Mouse (Mus musculus): ENCODE data around the gene Cyp4f39. TPM values are rescaled to one million over a fixed set of nuclear protein-coding genes. Genes with fewer than 3 reads are reported as not detected.

The Cyp4f39 gene
- total and polyA plus RNA-seq, 3 experiments = not detected

DNA sequence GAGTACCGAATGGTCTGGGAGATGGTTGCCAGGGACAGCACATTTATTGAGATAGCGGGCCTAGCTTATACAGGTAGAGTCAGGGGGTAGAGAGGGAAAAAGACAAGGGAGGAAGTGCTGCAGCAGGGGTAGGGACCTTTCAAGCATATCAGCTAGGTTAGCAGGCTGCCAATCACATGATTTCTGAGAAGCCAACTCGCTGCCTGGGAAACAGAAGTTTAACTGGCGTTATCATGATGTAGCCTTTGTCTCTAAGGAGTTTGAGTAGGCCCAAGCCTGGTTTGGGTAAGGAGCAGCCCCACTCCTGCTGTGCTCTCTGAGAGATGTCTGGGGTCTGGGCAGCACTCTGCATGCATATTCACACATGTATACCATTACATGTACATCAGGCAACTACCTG lies 69.9 kb downstream of the Cyp4f39 start:
- Histone ChIP-seq H3K9ac (ENCODE audit: control insufficient read depth, low read depth, low read length, poor library complexity, severe bottlenecking) (no peak overlapping the region), H3K27me3 (ENCODE audit: control insufficient read depth in 1 of 2, insufficient read depth in 2 of 2, low read length in 2 of 2) (no peaks in the 10 kb centered on the region), H3K79me2 (ENCODE audit: control insufficient read depth, insufficient read depth, low read length, poor library complexity) (no peaks in the 10 kb centered on the region), H3K4me3 (ENCODE audit: control insufficient read depth in 1 of 2, insufficient read depth in 1 of 2, low read depth in 2 of 2, low read length in 2 of 2) (no peak overlapping the region), H3K4me1 (ENCODE audit: control insufficient read depth in 1 of 2, insufficient read depth in 2 of 2, low read length in 2 of 2) (peaks cover 2 to 3% of the 10 kb centered on the region in 2 experiments; a peak in 2 of 4 replicates), H3K36me3 (ENCODE audit: control insufficient read depth in 1 of 2, insufficient read depth in 2 of 2, low read length in 2 of 2) (peaks cover 0 to 5% of the 10 kb centered on the region in 2 experiments; a peak in 2 of 4 replicates), H3K9me3 (replicated peaks; ENCODE audit: insufficient read depth, low read length) (no peaks in the 10 kb centered on the region), H3K27ac (ENCODE audit: control insufficient read depth, low read depth, low read length) (no peak overlapping the region)
- TF ChIP-seq ZKSCAN1 (IDR thresholded peaks at IDR 0.05; ENCODE audit: low read depth, low read length) (no peak), ZNF384 (IDR thresholded peaks at IDR 0.05; ENCODE audit: low read depth, low read length) (no peak), POLR2A (IDR thresholded peaks at IDR 0.05; ENCODE audit: control insufficient read depth in 1 of 2, insufficient read depth in 1 of 2, low read depth in 1 of 2, low read length in 2 of 2, poor library complexity in 1 of 2) (no peak), E2F4 (IDR thresholded peaks at IDR 0.05; ENCODE audit: borderline replicate concordance, low read depth, low read length) (no peak), MYC (IDR thresholded peaks at IDR 0.05; ENCODE audit: low read depth, low read length) (no peak), KAT2A (conservative IDR thresholded peaks at IDR 0.05; ENCODE audit: low read depth, low read length) (no peak), MAFK (IDR thresholded peaks at IDR 0.05; ENCODE audit: borderline replicate concordance, low read depth, low read length) (no peak), USF1 (IDR thresholded peaks at IDR 0.05; ENCODE audit: low read depth, low read length) (peak; percentile 80), UBTF (IDR thresholded peaks at IDR 0.05; ENCODE audit: borderline replicate concordance, insufficient read depth, low read depth, low read length) (no peak), GABPA (IDR thresholded peaks at IDR 0.05; ENCODE audit: low read depth, low read length) (no peak), GATA1 (IDR thresholded peaks at IDR 0.05; ENCODE audit: low read depth, low read length) (peak; percentile 59; the same call in 1 of the 2 replicates), MAZ (IDR thresholded peaks at IDR 0.05; ENCODE audit: low read depth, low read length) (no peak), TCF12 (IDR thresholded peaks at IDR 0.05; ENCODE audit: low read depth, low read length) (no peak), MYB (IDR thresholded peaks at IDR 0.05; ENCODE audit: low read depth, low read length) (no peak), NRF1 (IDR thresholded peaks at IDR 0.05; ENCODE audit: insufficient read depth, low read depth, low read length, poor library complexity, severe bottlenecking) (no peak), SIN3A (IDR thresholded peaks at IDR 0.05; ENCODE audit: low read length) (peak; percentile 38; the same call in 1 of the 2 replicates), CTCF (IDR thresholded peaks at IDR 0.05 in 2 of 3, conservative IDR thresholded peaks at IDR 0.05 in 1 of 3; ENCODE audit: control insufficient read depth in 1 of 3, insufficient read depth in 1 of 3, low read depth in 2 of 3, low read length in 3 of 3, poor library complexity in 1 of 3, severe bottlenecking in 1 of 3) (no peak)
- DNase-seq (ENCODE audit: low read depth, low spot score) = peak; percentile 68

DNA sequence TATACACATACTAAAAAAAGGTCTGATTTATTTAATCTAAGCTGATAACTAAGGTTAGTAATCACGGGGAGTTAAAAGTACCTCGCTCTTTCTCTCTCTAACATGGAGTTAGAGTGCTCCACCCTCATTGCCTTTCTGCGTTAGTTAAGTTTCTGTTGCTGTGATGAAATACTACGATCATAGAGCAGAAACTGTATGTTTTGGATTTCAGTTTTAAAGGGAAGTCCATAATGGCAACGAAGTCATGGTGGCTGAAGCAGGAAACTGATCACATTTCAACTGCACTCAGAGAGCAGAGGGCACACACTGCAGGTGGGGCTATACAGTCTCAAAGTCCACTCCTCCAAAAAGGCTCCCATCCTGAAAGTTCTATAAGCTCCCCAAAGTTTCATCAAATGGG lies 70.3 kb downstream of the Cyp4f39 start:
- Histone ChIP-seq H3K9me3 (replicated peaks; ENCODE audit: insufficient read depth, low read length) (no peaks in the 10 kb centered on the region), H3K27ac (ENCODE audit: control insufficient read depth, low read depth, low read length) (no peak overlapping the region), H3K4me3 (ENCODE audit: control insufficient read depth in 1 of 2, insufficient read depth in 1 of 2, low read depth in 2 of 2, low read length in 2 of 2) (no peak overlapping the region), H3K27me3 (ENCODE audit: control insufficient read depth in 1 of 2, insufficient read depth in 2 of 2, low read length in 2 of 2) (no peaks in the 10 kb centered on the region), H3K4me1 (ENCODE audit: control insufficient read depth in 1 of 2, insufficient read depth in 2 of 2, low read length in 2 of 2) (peaks cover 2 to 3% of the 10 kb centered on the region in 2 experiments; a peak in 2 of 4 replicates), H3K36me3 (ENCODE audit: control insufficient read depth in 1 of 2, insufficient read depth in 2 of 2, low read length in 2 of 2) (peaks cover 0 to 5% of the 10 kb centered on the region in 2 experiments; a peak in 2 of 4 replicates), H3K9ac (ENCODE audit: control insufficient read depth, low read depth, low read length, poor library complexity, severe bottlenecking) (no peak overlapping the region), H3K79me2 (ENCODE audit: control insufficient read depth, insufficient read depth, low read length, poor library complexity) (no peaks in the 10 kb centered on the region)
- DNase-seq (ENCODE audit: low read depth, low spot score) = no peak
- no peak for TF ChIP-seq USF1 (IDR thresholded peaks at IDR 0.05; ENCODE audit: low read depth, low read length)
- TF ChIP-seq MAZ (IDR thresholded peaks at IDR 0.05; ENCODE audit: low read depth, low read length) = no peak
- TF ChIP-seq MAX (IDR thresholded peaks at IDR 0.05; ENCODE audit: low read length) = no peak
- TF ChIP-seq POLR2A (IDR thresholded peaks at IDR 0.05; ENCODE audit: control insufficient read depth in 1 of 2, insufficient read depth in 1 of 2, low read depth in 1 of 2, low read length in 2 of 2, poor library complexity in 1 of 2) = no peak
- TF ChIP-seq ZNF384 (IDR thresholded peaks at IDR 0.05; ENCODE audit: low read depth, low read length) = no peak
- no peak for TF ChIP-seq E2F4 (IDR thresholded peaks at IDR 0.05; ENCODE audit: borderline replicate concordance, low read depth, low read length)
- no peak for TF ChIP-seq NRF1 (IDR thresholded peaks at IDR 0.05; ENCODE audit: insufficient read depth, low read depth, low read length, poor library complexity, severe bottlenecking)
- TF ChIP-seq ELF1 (IDR thresholded peaks at IDR 0.05; ENCODE audit: low read depth, low read length) = no peak
- no peak for TF ChIP-seq JUND (IDR thresholded peaks at IDR 0.05; ENCODE audit: low read depth, low read length)
- TF ChIP-seq GABPA (IDR thresholded peaks at IDR 0.05; ENCODE audit: low read depth, low read length) = no peak
- no peak for TF ChIP-seq TBP (IDR thresholded peaks at IDR 0.05; ENCODE audit: low read depth, low read length)
- no peak for TF ChIP-seq POLR2AphosphoS2 (IDR thresholded peaks at IDR 0.05; ENCODE audit: low read length)
- TF ChIP-seq TCF12 (IDR thresholded peaks at IDR 0.05; ENCODE audit: low read depth, low read length) = no peak
- no peak for TF ChIP-seq UBTF (IDR thresholded peaks at IDR 0.05; ENCODE audit: borderline replicate concordance, insufficient read depth, low read depth, low read length)
- TF ChIP-seq RAD21 (IDR thresholded peaks at IDR 0.05; ENCODE audit: low read depth, low read length) = no peak
- no peak for TF ChIP-seq NELFE (IDR thresholded peaks at IDR 0.05; ENCODE audit: low read depth, low read length)

Measured in MEL (cell line).